Mouse (Mus musculus) 416B (cell line): ENCODE measurements at regions not wholly inside any gene's neighbourhood (a gene's known extent, or its start where the extent isn't known, plus 50 kb on each side); places are given as distances from the start of the nearest gene placed in this dataset.

ENCODE experiments used
- DNase-seq: peaks from one replicate; pipeline ENCODE4 v3.0.0; 2011; ENCODE audit warnings: low read depth

DNA sequence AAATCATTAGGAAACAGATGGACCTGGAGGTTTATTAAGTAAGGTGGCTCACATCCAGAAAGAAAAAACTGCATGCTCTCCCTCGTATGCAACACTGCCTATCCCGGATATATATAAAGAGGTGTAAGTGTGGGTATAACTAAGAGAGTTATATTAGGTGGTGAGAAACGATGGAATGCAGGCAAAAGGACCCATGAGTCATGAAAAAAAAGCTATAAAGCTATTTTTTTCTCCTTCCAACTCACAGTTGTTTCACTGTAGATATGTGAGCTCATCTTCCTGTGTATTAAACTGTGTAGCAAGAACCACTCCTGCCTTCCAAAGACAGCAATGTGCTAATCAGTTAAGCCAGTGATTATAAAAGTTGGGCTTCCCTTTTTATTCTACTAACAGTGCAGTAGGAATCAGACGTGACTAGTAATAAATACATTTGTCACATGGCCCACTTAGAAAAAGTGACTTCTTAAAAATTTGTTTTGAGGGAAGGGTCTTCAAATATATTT is 51.4 kb upstream of the Bdh1 start:
- DNase-seq = peak; percentile 53

GRCm38 (mm10) chr16:31369849-31370248 is 52.2 kb upstream of the Bdh1 start:
- no peak for DNase-seq

DNA sequence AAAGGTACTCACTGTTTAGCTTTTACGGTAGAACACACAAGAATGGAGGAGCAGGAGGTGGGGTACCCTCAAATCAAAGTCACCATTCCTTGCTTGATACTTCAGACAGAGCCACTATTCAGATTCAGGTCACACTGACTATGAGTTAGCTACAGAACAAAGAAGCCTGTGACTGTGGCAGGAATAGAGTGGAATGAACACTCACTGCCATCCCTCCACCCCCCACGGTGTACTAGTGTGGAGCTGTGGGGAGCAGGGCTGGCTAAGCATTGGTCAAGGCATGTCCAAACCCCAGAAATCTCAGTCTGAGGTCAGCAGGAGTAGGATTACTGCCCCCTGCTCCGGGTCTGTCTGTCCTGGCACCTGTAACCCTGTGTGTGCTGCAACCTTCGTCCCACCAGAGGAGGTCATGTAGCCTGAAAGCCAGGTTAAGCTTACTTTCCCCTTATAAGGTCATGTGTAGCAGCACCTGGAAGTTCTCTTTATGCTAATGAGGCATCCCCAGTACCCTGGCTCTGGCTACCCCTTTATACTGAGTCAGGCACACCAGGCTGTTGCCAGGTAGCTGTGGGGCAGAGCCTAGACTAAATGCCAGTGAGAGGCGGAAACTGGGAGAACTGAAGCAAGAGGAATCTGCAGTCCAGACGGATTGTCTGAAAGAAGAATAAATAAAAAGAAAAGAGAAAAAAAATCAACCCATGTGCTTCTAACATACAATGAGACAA is 53.1 kb upstream of the Apod start:
- DNase-seq = no peak

GRCm38 (mm10) chr16:31366033-31366432 is 51.4 kb upstream of the Apod start:
- no peak for DNase-seq

DNA sequence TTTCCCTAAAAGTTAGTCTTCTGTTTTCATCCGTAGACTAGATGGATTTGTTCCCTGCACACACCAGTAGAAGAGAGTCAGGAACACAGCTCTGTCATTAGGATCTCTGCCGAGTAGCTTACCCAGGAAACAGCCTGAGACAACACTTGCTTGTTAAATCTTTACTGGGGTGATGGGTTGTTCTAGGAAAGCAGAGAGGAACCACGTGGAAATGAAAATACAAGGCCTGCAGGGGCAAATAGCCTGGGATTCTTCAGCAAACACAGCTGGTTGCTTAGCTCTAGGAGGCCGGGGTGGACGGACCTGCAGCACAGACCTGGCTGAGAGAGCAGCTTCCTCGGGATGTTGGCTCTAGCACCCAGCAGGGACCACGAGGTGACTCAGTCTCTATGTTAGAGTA is 49.9 kb upstream of the Apod start:
- no peak for DNase-seq
